Mouse (Mus musculus): ENCODE results near the gene Lrig1. TPM values are rescaled to one million over a fixed set of nuclear protein-coding genes. Genes with fewer than 3 reads are reported as not detected.

Lrig1 gene
- polyA plus RNA-seq, 1 experiment, result 0.06 TPM

- H3K4me3 ChIP-seq (replicated peaks), result peak overlapping the region; percentile 87
- H3K27me3 ChIP-seq (replicated peaks), result peaks cover 85% of the 10 kb centered on the region
- H3K4me1 ChIP-seq, result peaks cover 20% of the 10 kb centered on the region
- TF ChIP-seq GATA1 (IDR thresholded peaks at IDR 0.05; ENCODE audit: borderline replicate concordance, low read length) (no peak), FLI1 (IDR thresholded peaks at IDR 0.05; ENCODE audit: low read length) (no peak)
- no peaks in the 10 kb centered on the region for H3K36me3 ChIP-seq (replicated peaks; ENCODE audit: low read length)
- H3K9me3 ChIP-seq, result peaks cover 10% of the 10 kb centered on the region; the same call in 1 of the 2 replicates
Measured at GRCm38 (mm10) chr6:94699173-94699987, 578 bp downstream of the Lrig1 start.

GRCm38 (mm10) chr6:94698509-94699172 is 1.3 kb downstream of the Lrig1 start:
- Histone ChIP-seq H3K4me1 (peaks cover 20% of the 10 kb centered on the region), H3K27me3 (replicated peaks) (peaks cover 81% of the 10 kb centered on the region), H3K4me3 (replicated peaks) (no peak overlapping the region)

GRCm38 (mm10) chr6:94697423-94697822 is 2.5 kb downstream of the Lrig1 start:
- H3K36me3 ChIP-seq (replicated peaks; ENCODE audit: low read length), result no peaks in the 10 kb centered on the region
- H3K4me3 ChIP-seq (replicated peaks), result no peak overlapping the region
- no peak for TF ChIP-seq GATA1 (IDR thresholded peaks at IDR 0.05; ENCODE audit: borderline replicate concordance, low read length)
- no peak for TF ChIP-seq FLI1 (IDR thresholded peaks at IDR 0.05; ENCODE audit: low read length)
- peaks cover 79% of the 10 kb centered on the region for H3K27me3 ChIP-seq (replicated peaks)
- H3K4me1 ChIP-seq, result peaks cover 20% of the 10 kb centered on the region
- H3K9me3 ChIP-seq, result peaks cover 10% of the 10 kb centered on the region; the same call in 1 of the 2 replicates

More at GRCm38 (mm10) chr6:94698509-94699172, 1.3 kb downstream of the Lrig1 start:
- Histone ChIP-seq H3K36me3 (replicated peaks; ENCODE audit: low read length) (no peaks in the 10 kb centered on the region), H3K9me3 (peaks cover 10% of the 10 kb centered on the region; the same call in 1 of the 2 replicates)
- no peak for TF ChIP-seq FLI1 (IDR thresholded peaks at IDR 0.05; ENCODE audit: low read length)
- TF ChIP-seq GATA1 (IDR thresholded peaks at IDR 0.05; ENCODE audit: borderline replicate concordance, low read length), result no peak

- Histone ChIP-seq H3K4me1 (peaks cover 20% of the 10 kb centered on the region), H3K9me3 (peaks cover 10% of the 10 kb centered on the region; the same call in 1 of the 2 replicates), H3K4me3 (replicated peaks) (no peak overlapping the region), H3K36me3 (replicated peaks; ENCODE audit: low read length) (no peaks in the 10 kb centered on the region), H3K27me3 (replicated peaks) (peaks cover 76% of the 10 kb centered on the region)
- no peak for TF ChIP-seq FLI1 (IDR thresholded peaks at IDR 0.05; ENCODE audit: low read length)
- TF ChIP-seq GATA1 (IDR thresholded peaks at IDR 0.05; ENCODE audit: borderline replicate concordance, low read length), result no peak
Measured at GRCm38 (mm10) chr6:94696182-94697080, 3.5 kb downstream of the Lrig1 start.

GRCm38 (mm10) chr6:94695121-94695930 is 4.6 kb downstream of the Lrig1 start:
- TF ChIP-seq GATA1 (IDR thresholded peaks at IDR 0.05; ENCODE audit: borderline replicate concordance, low read length) (no peak), FLI1 (IDR thresholded peaks at IDR 0.05; ENCODE audit: low read length) (no peak)
- H3K4me1 ChIP-seq, result peaks cover 15% of the 10 kb centered on the region

GRCm38 (mm10) chr6:94694481-94694880 is 5.5 kb downstream of the Lrig1 start:
- Histone ChIP-seq H3K4me3 (replicated peaks) (no peak overlapping the region), H3K27me3 (replicated peaks) (peaks cover 60% of the 10 kb centered on the region), H3K4me1 (peaks cover 7% of the 10 kb centered on the region), H3K36me3 (replicated peaks; ENCODE audit: low read length) (no peaks in the 10 kb centered on the region), H3K9me3 (peaks cover 4% of the 10 kb centered on the region; the same call in 1 of the 2 replicates)
- TF ChIP-seq GATA1 (IDR thresholded peaks at IDR 0.05; ENCODE audit: borderline replicate concordance, low read length), result no peak
- no peak for TF ChIP-seq FLI1 (IDR thresholded peaks at IDR 0.05; ENCODE audit: low read length)

More at GRCm38 (mm10) chr6:94695121-94695930, 4.6 kb downstream of the Lrig1 start:
- peaks cover 66% of the 10 kb centered on the region for H3K27me3 ChIP-seq (replicated peaks)
- H3K4me3 ChIP-seq (replicated peaks), result no peak overlapping the region
- no peaks in the 10 kb centered on the region for H3K36me3 ChIP-seq (replicated peaks; ENCODE audit: low read length)
- peaks cover 10% of the 10 kb centered on the region; the same call in 1 of the 2 replicates for H3K9me3 ChIP-seq

GRCm38 (mm10) chr6:94693091-94693490 is 6.9 kb downstream of the Lrig1 start:
- no peaks in the 10 kb centered on the region for H3K9me3 ChIP-seq
- no peak overlapping the region for H3K4me3 ChIP-seq (replicated peaks)
- H3K27me3 ChIP-seq (replicated peaks), result peaks cover 52% of the 10 kb centered on the region
- H3K36me3 ChIP-seq (replicated peaks; ENCODE audit: low read length), result no peaks in the 10 kb centered on the region
- no peaks in the 10 kb centered on the region for H3K4me1 ChIP-seq
- TF ChIP-seq FLI1 (IDR thresholded peaks at IDR 0.05; ENCODE audit: low read length) (no peak), GATA1 (IDR thresholded peaks at IDR 0.05; ENCODE audit: borderline replicate concordance, low read length) (no peak)

GRCm38 (mm10) chr6:94692003-94692402 is 8.0 kb downstream of the Lrig1 start:
- Histone ChIP-seq H3K4me3 (replicated peaks) (no peak overlapping the region), H3K4me1 (no peaks in the 10 kb centered on the region), H3K27me3 (replicated peaks) (peaks cover 50% of the 10 kb centered on the region), H3K9me3 (no peaks in the 10 kb centered on the region), H3K36me3 (replicated peaks; ENCODE audit: low read length) (no peaks in the 10 kb centered on the region)
- TF ChIP-seq GATA1 (IDR thresholded peaks at IDR 0.05; ENCODE audit: borderline replicate concordance, low read length) (no peak), FLI1 (IDR thresholded peaks at IDR 0.05; ENCODE audit: low read length) (no peak)

All from megakaryocyte, embryonic 14.5 days (primary cell).